Mouse (Mus musculus): ENCODE data around the gene Haus4. TPM values are rescaled to one million over a fixed set of nuclear protein-coding genes. Genes with fewer than 3 reads are reported as not detected.
A peak's percentile ranks its signal among the peaks of the same experiment; 100 is the strongest.

The Haus4 gene
- polyA plus RNA-seq, 1 experiment from 2014 or later, result 23.3 TPM

DNA sequence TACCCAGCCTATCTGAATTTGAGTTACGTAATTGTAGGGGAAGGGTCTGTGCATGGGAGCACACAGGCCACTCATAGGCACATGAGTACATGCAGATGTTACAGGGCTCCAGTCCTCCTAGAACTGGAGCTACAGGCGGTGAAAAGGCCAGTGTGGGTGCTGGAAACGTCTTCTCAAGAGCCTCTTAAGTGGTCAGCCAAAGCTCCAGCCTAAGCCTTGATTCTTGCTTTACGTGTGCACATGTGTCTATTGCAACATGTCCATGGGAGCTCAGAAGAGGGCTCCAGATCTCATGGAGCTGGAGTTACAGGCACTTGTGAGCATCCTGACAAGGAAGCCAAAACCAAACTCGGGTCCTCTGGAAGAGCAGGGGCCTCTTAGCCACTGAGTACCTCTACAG, 9.7 kb downstream of the Haus4 start:
- ChIA-PET POLR2A (no interaction called here), CTCF (interaction anchor here (5.6 kb wide), 1 partner anchor 16 kb away, joined by 27 read pairs; no protein-coding TSS in a partner anchor)
- no peak for ATAC-seq
- no peaks in the 10 kb centered on the region for H3K27me3 ChIP-seq
- TF ChIP-seq CTCF (IDR thresholded peaks at IDR 0.05), result no peak
- in situ Hi-C loops (cut with MboI; ENCODE audit: low pct_unique_long_range_greater_than_20kb), result no loop called here
- no peak for DNase-seq (ENCODE audit: low read depth, low spot score)

DNA sequence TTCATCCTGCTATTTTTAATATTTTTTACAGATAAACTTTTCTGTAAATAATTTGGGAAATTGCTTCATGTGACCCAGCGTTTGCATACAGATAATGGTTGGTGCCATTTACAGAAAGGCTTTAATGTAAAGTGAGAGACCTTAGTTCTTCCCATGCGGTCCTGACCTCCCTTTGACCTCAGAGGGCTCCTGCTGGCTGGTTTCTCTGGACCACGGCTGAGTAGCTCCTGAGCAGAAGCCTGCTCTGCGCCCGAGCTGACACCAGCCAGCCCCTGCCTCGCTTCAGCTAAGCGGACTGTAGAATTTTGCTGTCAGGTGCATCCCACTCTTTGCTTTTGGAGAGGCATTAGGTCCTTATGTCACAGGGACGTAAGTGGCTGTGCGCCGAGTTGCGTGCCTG, 13.6 kb downstream of the Haus4 start:
- no peak for ATAC-seq
- in situ Hi-C loops (cut with MboI; ENCODE audit: low pct_unique_long_range_greater_than_20kb), result no loop called here
- ChIA-PET POLR2A (no interaction called here), CTCF (interaction anchor here (1.4 to 3.8 kb wide), 3 partner anchors 13 to 38 kb away, joined by 5 to 25 read pairs (median 7); partner anchors contain the start of gene Ajuba)
- no peaks in the 10 kb centered on the region for H3K27me3 ChIP-seq
- no peak for TF ChIP-seq CTCF (IDR thresholded peaks at IDR 0.05)
- no peak for DNase-seq (ENCODE audit: low read depth, low spot score)

DNA sequence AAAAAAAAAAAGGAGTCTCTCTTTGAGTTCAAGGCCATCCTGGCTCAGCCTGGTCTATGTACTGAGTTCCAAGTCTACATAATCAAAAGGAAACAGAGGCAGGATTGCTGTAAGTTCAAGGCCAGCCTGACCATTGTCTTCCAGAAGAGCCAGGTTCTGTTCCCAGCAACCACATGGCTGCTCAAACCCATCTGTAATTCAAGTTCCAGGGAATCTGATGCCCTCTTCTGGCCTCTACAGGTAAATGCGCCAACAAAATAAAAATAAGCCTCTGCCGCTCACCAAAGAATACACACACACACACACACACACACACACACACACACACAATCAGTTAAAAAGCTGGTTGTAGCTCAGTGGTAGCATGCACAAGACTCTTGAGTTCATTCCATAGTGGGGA, 15.8 kb downstream of the Haus4 start:
- in situ Hi-C loops (cut with MboI; ENCODE audit: low pct_unique_long_range_greater_than_20kb), result no loop called here

DNA sequence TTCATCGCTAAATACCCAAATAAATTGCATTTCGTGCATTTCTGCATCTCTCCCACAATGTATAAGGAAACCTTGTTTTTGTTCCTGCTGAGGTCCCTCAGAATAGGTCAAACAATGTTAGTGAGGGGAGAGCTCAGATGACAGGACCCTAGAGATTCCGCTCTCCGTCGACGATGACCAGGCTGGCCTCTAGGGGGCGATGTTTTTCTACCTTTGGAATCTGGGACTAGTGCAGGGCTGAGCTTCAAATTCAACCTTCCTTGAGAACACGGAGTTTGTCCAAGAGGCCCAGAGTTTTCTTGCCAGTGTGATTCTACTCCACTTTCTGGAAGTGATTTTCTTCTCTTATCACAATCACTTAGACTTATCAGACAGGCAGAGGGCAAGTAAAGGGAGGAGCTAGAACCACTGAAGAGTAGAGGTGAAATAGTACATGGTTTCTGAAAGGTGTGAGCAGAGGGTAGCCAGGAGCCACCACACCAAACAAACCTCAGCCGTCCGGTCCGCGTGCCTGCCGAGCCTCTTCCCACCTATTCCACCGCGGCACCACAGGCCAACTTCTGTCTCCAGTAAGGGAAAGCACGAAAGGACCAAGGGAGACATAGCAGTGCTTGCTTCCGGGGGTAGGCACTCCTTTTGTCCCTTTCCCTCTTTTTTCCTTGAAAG, 25.8 kb downstream of the Haus4 start:
- in situ Hi-C loops (cut with MboI; ENCODE audit: low pct_unique_long_range_greater_than_20kb), result loop anchor here (5.0 kb wide), 1 partner anchor 114 kb away; the partner anchor contains the start of genes Cdh24 and Gm17606
- TF ChIP-seq CTCF (IDR thresholded peaks at IDR 0.05), result peak; percentile 85
- POLR2A ChIA-PET, result interaction anchor here (0.8 to 1.7 kb wide), 2 partner anchors 14 to 41 kb away, joined by 3 to 4 read pairs; no protein-coding TSS in a partner anchor
- no peaks in the 10 kb centered on the region for H3K27me3 ChIP-seq
- CTCF ChIA-PET, result interaction anchor here (0.7 to 3.1 kb wide), 30 partner anchors 11 to 173 kb away, joined by 3 to 27 read pairs (median 4); partner anchors contain the start of genes Cdh24, Gm17606, Prmt5 and Psmb5
- ATAC-seq (peak; percentile 57), DNase-seq (ENCODE audit: low read depth, low spot score) (peak; percentile 13)

More for the DNA sequence above, 15.8 kb downstream of the Haus4 start:
- H3K27me3 ChIP-seq, result no peaks in the 10 kb centered on the region
- no peak for ATAC-seq
- ChIA-PET POLR2A (interaction anchor here (1.3 kb wide), 1 partner anchor 8 kb away, joined by 7 read pairs; no protein-coding TSS in a partner anchor), CTCF (interaction anchor here (1.1 kb wide), 1 partner anchor 9 kb away, joined by 3 read pairs; no protein-coding TSS in a partner anchor)
- DNase-seq (ENCODE audit: low read depth, low spot score), result no peak
- TF ChIP-seq CTCF (IDR thresholded peaks at IDR 0.05), result no peak

DNA sequence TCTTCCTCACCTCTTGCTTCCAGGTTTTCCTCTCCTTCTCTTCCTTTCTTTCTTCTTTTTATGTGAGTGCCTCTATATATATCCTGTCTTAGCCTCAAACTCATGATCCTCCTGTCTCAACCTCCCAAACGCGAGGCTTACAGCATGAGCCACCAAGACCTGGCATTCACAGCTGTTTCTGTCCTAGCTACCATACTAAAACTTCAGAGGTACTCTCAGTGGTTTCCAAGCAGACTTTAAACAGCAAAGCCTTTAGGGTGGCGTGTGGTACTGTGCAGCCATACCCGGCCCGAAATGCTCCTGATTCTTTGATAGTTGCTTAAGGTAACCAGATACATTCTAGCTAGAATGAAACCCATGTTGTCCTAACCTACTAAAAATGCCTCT, 26.4 kb downstream of the Haus4 start:
- ATAC-seq (no peak), DNase-seq (ENCODE audit: low read depth, low spot score) (no peak)
- H3K27me3 ChIP-seq, result no peaks in the 10 kb centered on the region
- ChIA-PET POLR2A (interaction anchor here (1.7 kb wide), 1 partner anchor 41 kb away, joined by 4 read pairs; no protein-coding TSS in a partner anchor), CTCF (interaction anchor here (0.8 to 3.1 kb wide), 27 partner anchors 10 to 173 kb away, joined by 3 to 27 read pairs (median 5); partner anchors contain the start of genes Cdh24, Gm17606, Prmt5 and Psmb5)
- TF ChIP-seq CTCF (IDR thresholded peaks at IDR 0.05), result no peak
- in situ Hi-C loops (cut with MboI; ENCODE audit: low pct_unique_long_range_greater_than_20kb), result loop anchor here (5.0 kb wide), 1 partner anchor 114 kb away; the partner anchor contains the start of genes Cdh24 and Gm17606

DNA sequence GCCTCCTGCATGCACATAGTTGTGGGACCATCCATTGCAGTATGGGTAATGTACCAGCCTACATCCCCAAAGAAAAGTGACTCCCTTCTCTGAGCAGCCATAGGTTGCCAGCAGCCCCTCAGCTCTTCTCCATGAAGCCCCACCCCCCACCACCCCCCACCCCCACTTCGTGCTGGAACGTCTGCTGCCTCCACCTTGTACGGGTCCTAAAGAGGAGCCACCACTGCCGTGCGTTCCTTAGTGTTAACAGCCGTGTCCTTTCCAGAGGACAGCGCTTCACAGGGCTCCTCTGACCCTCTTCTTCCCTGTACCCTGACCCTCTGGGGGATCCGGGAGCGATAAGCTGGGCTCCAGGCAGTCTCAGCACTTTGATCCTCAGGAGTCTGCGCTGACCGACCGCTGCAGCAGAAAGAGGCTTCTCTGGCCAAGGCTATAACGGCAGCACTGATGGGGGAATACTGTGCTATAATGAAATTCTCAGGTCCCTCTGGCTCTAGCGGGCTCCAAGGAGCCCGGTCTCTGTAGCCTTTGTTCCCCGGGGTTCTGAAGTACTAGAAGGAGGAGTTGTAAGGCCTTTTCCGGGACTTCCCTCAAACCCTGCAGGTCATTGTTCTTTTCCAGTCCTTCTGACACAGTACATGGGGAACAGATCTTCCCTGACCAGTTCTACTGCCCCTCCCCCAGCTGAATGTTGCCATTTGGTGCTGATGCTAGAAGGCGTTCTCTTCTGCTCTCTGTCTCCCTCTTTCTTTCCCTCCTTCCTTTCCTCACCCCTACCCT, 27.0 kb downstream of the Haus4 start:
- POLR2A ChIA-PET, result interaction anchor here (1.7 kb wide), 1 partner anchor 42 kb away, joined by 4 read pairs; no protein-coding TSS in a partner anchor
- in situ Hi-C loops (cut with MboI; ENCODE audit: low pct_unique_long_range_greater_than_20kb), result loop anchor here (5.0 kb wide), 1 partner anchor 115 kb away; the partner anchor contains the start of genes Cdh24 and Gm17606
- no peak for TF ChIP-seq CTCF (IDR thresholded peaks at IDR 0.05)
- ATAC-seq (no peak), DNase-seq (ENCODE audit: low read depth, low spot score) (no peak)
- CTCF ChIA-PET, result interaction anchor here (0.8 to 3.1 kb wide), 19 partner anchors 10 to 174 kb away, joined by 3 to 27 read pairs (median 5); partner anchors contain the start of genes Cdh24, Gm17606 and Prmt5
- H3K27me3 ChIP-seq, result no peaks in the 10 kb centered on the region

DNA sequence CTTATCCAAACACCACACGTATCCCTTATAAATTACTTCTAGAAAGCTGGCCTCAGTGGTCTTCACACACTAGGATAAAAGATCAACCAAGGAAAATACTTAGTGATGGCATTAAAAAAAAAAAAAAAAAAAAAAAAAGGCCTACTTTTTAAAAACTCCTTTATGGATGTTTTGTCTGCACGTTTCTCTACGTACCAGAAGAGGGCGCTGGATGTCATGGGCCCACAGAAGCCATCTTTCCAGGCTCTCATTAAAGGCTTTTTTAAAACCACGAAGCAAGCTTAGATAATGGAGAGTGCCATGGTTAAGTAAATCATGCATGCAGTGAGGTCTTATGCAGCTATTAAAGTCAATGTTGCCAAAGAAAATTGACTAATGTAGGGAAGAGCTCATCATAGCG, 30.8 kb downstream of the Haus4 start:
- ATAC-seq, result peak; percentile 39

DNA sequence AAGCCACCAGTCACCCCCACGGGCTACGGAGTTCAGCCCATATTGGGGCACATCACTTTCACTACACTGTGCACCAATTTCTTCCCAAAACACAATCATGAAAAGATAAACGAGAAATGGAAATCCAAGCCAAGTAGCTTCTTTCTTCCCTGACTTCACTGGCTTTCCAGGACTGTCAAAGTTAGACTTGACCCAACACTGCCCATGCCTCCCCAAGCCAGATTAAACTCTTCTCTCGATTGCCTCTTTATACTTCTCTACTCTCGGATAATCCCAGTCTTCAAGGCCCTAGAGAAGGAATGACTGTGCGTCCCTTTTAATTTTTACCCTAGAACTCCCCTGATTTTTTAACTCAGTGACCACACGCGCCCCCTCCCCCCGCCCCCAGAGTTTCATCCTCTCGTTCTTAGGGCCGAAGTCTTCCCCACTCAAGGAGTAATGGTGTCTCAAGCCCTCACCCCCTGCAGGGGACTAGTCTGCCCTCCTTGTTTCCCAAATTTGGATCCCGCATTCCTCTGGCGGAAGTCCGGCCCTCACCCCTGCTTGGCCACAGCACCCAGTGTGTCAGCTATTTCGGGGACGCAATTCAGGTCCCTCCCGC, 37.6 kb downstream of the Haus4 start:
- ATAC-seq, result peak; percentile 49
- no peaks in the 10 kb centered on the region for H3K27me3 ChIP-seq
- TF ChIP-seq CTCF (IDR thresholded peaks at IDR 0.05), result no peak
- in situ Hi-C loops (cut with MboI; ENCODE audit: low pct_unique_long_range_greater_than_20kb), result no loop called here
- DNase-seq (ENCODE audit: low read depth, low spot score), result no peak
- POLR2A ChIA-PET, result interaction anchor here (1.0 kb wide), 1 partner anchor 9 kb away, joined by 3 read pairs; no protein-coding TSS in a partner anchor
- CTCF ChIA-PET, result interaction anchor here (1.2 to 2.3 kb wide), 2 partner anchors 12 to 50 kb away, joined by 3 to 11 read pairs; no protein-coding TSS in a partner anchor

More for the DNA sequence above, 30.8 kb downstream of the Haus4 start:
- no peaks in the 10 kb centered on the region for H3K27me3 ChIP-seq
- peak; percentile 77 for TF ChIP-seq CTCF (IDR thresholded peaks at IDR 0.05)
- ChIA-PET POLR2A (interaction anchor here (0.6 to 0.7 kb wide), 2 partner anchors 29 to 155 kb away, joined by 3 to 4 read pairs; no protein-coding TSS in a partner anchor), CTCF (interaction anchor here (0.7 to 1.5 kb wide), 9 partner anchors 11 to 174 kb away, joined by 3 to 5 read pairs (median 3); partner anchors contain the start of gene Cdh24)
- in situ Hi-C loops (cut with MboI; ENCODE audit: low pct_unique_long_range_greater_than_20kb), result no loop called here
- no peak for DNase-seq (ENCODE audit: low read depth, low spot score)

DNA sequence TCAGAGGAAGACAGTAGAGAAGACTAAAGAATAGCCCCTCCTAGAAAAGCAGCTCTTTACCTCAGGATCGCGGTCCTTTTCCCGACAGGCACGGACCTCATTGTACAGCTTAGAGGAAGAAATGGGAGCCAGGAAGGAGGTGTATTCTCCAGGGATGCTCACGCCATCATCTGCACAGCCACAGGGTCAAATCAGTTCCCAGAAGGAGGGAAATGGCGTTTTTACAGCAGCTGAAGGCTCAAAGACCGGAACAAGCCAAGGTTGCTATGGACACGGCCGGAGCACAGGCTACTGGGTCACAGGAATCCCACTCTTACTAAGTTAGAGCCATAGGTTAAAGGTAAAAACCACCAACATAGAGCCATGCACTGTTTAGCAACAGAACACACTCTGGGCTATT, 44.6 kb downstream of the Haus4 start:
- POLR2A ChIA-PET, result no interaction called here
- in situ Hi-C loops (cut with MboI; ENCODE audit: low pct_unique_long_range_greater_than_20kb), result no loop called here

More for the DNA sequence above, 44.6 kb downstream of the Haus4 start:
- no peak for TF ChIP-seq CTCF (IDR thresholded peaks at IDR 0.05)
- CTCF ChIA-PET, result interaction anchor here (1.2 kb wide), 1 partner anchor 13 kb away, joined by 3 read pairs; no protein-coding TSS in a partner anchor
- no peak for DNase-seq (ENCODE audit: low read depth, low spot score)
- H3K27me3 ChIP-seq, result no peaks in the 10 kb centered on the region
- ATAC-seq, result no peak
